Mouse (Mus musculus) liver (tissue): Measurements from ENCODE around the gene Mkks.
"Not testable (repeated sequence)": the region's sequence is repeated elsewhere in the genome, so short reads cannot be mapped to it uniquely, and the experiment has no call there.

Experiments used
- DNase-seq: peaks from one replicate; pipeline ENCODE4 v3.0.0-alpha.2; 2020; ENCODE audit warnings: mixed read lengths

Mkks gene

DNA sequence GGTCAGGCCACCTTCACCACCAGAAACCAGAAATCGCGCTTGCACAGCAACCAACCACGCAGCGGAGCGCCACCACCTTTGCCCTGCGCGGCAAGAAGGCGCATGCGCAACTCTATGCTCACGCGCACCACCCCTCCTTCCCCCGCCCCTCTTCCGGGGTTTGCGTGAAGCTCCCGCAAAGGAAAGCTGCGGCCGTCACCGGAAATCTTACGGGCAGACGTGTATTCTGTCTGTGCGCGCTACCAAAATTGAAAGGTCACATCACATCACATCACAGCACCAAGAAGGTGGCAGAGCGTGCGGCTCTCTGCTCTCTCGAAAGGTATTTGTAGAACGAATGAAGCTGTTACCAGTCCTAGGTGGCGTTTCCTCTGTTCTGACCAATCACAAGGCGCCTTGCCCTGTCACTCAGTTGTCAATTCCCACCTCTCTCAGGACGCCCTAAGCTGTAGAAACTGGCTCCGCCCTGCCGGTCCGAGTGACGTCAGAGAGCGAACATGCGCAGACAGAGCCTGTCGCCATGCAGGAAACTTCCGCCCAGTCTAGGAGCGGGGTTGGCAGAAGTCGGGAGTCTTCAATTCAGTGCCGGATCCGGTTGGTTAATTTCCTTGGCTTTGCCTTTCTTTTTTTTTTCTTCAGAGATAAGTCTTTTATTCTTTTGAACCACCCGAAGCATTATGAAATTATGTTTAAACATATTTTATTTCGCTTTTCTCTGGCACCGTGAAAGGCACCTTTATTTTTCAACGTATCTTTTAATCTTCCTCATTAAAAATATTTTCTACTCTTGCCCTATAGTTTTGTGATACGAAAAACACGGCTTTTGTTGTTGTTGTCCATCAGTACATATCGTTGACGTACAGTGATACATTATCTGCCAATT is at the start of gene Mkks, which contains the start of the genes Slx4ip and AL731706.1:
TSS of gene Mkks (minus strand) at position 322 of the 883 bp plus-strand sequence.
TSS of gene Slx4ip (plus strand) at position 151 of the 883 bp plus-strand sequence.
TSS of gene AL731706.1 (minus strand) at position 322 of the 883 bp plus-strand sequence.
- DNase-seq, result peak; percentile 99

DNA sequence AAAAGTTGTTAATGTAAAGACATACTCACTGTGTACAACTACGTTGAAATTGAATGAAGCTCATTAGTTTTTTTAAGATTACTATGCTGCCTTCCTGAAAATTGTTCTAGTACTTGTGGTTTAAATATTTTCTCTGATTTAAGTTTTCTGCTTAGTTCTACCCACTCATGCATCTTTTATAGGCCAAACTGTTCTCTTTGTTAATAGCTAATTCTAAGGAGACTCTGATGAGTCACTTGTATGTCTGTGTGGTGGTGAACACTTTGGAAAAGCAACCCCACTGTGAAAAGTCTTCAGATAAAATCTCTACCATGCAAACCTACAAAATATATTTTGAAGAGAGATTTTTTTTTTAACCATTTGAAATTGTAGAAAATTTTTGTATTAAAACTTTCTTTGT is 47.1 kb upstream of the Mkks start:
- DNase-seq, result no peak

DNA sequence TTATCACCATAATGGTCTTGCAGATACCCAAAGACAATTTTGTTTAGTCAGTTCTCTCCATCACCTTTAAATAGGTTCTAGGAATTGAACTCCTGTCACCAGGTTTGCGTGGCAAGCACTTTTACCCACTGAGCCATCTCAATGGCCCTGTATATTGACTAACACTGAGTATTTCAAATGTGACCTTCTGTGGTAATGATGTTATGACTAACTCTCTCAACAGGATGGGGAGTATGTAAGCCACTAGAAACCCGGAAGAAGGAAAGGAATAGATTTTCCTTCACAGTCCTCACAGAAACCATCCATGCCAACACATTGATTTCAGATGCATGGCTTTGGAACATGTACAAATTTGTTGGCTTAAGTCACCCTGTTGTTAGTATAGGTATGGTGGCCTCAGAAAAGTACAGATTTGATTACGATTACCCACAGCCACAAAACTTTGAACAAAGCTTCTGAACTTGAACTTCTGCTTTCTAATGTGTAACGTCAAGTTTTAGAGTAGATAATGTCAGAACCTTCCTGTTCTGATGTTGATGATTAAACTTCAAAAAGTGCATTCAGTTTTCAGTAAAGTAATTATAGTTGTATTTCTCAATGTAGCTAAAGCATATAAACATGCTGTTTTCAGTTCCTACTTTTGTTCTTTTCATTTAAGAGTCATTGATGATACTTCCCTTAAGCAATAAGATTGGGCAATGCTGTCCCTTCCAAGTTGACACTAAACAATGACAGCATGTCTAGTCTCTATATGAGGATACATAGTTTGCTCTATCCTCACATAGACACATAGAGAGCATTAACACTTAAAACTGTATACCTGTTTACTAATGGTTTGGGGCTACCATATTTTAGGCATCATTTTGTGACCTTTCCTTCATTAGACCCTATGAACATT is 45.5 kb upstream of the Mkks start:
- DNase-seq, result no peak

DNA sequence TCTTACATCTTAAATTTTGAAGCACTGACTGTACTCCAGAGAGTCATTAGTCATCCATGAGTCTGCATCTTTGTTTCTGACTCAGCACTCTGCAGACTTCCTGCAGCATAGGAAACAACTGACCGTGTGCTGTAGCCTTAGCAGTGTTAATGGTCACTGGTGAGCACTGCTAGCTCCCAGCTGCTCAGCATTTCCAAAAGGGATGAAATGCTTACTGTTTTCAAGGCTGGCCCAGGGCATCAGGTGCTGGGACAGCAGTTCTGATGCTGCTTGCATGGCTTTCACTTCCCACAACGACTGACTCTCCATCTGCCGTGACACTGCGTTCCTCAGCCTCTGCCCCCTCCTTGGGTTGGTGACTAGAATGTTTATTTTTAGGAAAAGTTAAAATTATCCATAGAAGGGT is 29.8 kb upstream of the Mkks start:
- DNase-seq, result peak; percentile 57

DNA sequence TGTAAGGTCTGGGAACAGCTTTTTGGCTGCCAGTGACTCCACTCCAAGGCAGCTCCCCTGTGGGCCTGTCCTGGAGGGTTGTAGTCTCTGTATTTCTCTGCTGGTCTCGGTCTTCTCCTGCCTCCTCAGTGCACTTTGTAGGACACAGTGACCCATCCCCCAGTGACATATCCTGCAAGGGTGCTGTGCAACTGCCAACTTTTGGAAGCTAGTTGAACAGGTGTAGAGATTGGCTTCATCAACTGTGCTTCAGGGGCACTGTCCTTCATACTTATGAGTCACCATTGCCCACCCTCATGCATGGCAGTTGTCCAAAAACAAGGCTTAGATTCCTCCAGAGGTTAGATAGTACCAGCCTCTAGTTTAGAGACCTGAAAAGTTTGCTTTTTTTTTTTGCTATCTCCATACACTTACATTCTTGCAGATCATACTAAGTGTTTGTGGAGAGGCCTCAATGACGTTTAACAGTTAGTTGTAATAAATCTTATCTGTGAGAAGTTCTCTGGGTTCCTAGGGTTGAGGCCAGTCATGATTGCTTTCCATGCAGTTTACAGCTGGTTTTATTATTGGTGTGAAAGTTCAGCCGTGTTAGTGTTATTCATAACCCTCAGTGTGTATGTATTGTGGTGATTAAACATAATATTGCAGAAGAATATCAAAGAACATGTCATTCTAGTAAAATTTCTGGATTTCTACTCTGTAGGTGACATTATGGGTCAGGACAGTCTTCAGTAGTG is 29.2 kb upstream of the Mkks start:
- DNase-seq, result no peak

DNA sequence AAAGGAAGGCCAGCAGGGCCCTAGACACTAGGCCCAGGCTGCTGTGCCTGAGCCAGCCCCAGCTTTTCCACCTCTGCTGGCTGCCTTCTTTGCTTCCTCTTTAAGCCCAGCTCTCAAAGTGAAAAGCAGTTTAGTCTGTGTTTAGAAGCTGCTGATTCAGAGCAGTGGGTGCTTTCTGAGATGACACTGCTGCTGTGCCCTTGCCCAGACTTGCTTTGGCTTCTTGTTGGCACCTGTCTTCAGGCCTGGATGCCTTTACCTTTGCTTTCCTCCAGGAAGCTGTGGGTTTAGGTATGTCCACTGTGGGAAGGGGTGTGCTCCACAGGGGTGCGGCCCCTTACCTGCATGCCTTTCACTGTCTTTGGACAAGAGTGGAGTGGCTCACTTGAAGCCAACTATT is 28.2 kb upstream of the Mkks start:
- no peak for DNase-seq

DNA sequence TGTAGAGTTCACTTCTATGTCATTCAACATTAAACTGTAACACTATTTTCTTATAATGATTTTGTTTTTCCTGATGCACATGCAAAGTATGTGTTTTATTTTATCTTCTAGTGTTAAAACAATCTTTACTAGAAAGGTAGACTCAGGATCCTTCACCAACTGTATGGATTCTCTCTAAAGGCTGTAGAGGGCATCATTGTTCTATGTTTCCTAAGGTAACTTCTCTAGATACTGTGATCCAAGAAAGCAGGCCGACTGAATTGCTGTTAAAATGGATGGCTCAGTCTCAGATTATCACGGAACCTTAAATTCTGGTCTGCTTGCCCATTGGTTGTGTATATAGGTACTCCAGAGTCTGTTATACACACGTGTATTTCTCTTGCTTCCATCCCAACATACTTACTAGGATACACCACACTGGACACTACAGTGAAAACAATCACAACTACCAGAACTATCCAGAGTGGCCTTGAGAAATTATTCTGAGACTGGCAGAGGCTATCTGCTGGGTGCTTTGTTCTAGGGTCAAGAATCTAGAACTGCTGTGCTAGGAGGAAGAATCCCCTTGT is 23.2 kb upstream of the Mkks start:
- DNase-seq, result no peak

DNA sequence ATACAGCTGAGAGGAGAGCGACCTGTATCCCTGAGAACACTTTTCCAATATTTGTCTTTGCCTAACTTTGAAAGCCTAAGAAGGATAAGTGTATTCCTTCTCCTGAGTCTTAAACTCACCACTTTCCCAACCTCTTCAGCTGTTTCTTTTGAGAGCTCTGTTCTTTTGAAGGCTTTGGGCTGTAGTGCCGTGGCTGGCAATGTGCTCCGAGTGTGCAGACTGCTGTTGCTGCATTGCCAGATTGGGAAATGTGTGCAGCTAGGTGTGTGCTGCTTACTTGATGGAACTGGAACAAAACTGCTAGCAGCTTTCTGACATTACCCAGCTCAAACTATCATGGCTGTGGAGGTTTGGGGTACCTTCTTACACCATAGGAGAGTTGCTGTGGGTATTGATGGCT is 21.8 kb upstream of the Mkks start:
- no peak for DNase-seq

DNA sequence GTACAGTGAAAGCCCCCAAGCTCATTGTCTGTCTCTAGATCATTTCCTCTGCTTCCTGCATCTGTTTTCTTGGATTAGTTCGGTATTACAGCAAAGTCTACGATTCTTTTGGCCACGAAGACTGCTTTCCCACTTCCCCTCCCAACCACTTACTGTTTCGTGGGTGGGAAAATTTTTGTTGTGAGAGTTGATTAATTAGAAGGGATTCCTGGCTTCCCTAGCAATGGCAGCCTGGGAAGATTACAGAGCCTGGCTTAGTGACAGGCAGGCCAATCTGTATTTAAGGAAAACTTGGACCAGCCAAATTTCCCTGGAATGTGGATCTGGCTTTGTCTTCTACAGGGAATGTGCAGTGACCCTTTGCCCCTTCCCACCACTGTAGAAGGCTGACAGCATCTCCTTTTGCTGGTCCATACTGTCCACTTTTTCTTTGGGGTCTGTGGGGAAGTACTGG is 20.8 kb upstream of the Mkks start:
- DNase-seq, result no peak

DNA sequence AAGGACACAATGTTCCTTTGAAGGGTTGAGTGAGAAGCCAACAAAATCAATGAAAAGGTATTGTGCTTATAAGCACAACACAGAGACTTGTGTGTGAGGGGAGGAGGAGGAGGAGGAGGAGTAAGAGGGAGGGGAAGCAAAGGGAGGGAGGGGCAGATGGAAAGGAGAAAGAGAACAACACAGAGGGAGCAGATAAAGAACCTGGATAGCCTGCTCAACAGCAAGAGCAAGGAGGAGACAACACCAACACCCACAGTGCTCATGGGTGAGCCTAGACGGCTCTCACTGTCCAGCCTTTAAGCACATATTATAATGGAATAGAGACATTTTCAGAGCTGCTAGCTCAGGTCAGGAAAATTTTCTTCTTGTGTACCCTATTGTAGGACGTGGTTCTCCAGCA is 18.1 kb upstream of the Mkks start:
- DNase-seq, result no peak

DNA sequence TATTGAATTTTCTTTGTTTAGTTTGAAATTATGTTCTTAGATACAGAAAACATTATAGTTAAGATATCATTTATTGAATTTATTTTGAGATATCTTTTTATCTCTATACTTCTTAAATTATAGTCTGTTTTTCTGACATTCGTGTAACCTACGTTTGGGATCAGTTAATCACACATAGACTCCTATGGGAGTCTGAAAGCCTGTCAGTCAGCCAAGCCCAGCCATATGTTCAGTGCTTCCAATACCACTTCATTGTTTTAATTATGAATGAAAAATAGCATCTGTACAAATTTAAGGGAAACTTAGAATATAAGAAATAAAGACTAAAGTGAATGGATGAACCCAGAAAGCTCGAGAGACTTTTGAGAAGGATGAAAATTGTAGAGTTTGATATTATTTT is 17.4 kb upstream of the Mkks start:
- no peak for DNase-seq

DNA sequence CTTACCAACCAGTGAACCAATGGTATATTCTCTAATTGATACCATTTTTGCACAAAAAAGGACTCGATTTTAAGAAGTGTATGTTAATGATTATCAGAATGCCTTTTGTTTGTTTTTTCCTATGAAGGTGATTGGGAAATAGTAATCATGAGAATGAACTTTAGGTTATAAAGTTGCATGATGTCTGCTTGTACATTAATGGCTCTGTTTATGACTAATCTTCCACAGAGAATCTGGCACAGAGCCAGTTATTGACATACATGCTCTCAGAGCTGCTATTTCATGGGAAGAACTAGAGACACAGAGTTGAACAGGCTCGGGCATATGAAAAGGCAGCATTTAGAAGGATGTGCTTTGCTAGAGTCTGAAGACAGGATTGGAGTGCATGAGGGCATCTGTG is 4.9 kb upstream of the Mkks start:
- no peak for DNase-seq

DNA sequence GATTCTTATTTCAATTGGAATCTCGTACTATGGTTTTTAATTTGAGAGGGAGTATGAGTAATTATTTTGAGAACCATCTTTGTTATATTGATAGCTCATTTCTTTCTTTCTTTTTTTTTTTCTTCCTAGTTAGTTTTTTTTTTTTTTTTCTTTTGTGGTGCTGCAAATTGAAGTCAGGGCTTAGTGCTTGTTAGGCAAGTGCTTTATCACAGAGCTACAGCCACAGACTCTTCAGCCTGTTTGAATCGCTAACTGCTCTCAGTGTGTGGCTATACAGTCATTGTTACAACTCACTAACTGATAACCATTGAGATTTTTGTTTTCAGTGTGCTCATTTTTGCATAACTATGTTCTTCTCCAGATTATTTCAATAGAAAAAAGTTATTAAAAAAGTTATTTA is 3.3 kb upstream of the Mkks start:
- DNase-seq, result no peak

DNA sequence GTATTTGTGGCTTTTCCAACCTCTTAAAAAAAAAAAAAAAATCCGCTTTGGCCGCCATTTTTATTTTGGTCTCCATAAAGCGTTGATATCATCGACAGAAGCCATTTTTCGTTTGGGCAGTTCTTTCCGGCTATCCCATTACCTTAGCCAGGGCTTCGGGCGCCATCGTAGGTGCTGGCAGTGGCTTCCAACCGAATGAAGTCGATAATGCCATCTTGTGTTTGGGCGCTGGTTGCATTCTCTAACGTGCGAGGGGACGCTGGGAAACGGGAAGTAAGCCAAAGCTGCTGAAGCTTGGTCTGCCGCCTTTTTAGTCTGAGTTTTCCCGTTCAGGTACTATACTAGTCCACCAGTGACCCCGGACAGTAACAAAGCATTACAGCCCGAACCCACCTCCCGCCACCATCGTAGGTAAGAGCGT is 772 bp upstream of the Mkks start:
- DNase-seq, result peak; percentile 93

DNA sequence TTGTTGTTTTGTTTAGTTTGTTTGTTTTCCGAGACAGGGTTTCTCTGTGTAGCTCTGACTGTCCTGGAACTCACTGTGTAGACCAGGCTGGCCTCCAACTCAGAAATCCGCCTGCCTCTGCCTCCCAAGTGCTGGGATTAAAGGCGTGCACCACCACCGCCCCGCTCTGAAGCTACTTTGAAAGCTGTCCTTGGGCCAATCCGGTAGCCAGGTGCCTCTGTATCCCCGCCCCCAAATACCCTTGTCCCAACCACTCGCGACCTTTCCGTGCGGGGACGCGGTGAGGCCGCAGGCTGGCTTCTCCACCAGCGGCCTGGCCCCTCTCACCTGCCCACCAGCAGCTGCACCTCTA is 497 bp downstream of the Mkks start:
- DNase-seq, result not testable (repeated sequence)

DNA sequence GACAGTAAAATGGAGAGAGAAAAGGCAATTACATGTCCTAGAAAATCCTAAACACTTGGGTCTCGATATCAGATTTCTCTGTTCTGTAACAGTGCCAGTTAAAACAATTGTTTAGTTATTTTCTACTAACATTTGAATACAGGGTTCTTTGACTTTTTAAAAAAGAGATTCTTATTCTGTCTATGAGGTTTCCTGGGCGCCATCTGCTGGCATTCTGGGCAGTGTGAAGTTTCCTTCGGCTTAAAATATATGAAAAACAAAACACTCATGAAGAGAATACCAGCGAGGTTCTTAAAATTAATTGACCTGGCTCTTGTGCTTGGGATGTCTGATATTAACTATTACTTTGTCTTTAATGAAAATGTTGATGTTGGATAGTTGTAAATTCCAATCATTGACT is 4.3 kb downstream of the Mkks start:
- DNase-seq, result peak; percentile 10

DNA sequence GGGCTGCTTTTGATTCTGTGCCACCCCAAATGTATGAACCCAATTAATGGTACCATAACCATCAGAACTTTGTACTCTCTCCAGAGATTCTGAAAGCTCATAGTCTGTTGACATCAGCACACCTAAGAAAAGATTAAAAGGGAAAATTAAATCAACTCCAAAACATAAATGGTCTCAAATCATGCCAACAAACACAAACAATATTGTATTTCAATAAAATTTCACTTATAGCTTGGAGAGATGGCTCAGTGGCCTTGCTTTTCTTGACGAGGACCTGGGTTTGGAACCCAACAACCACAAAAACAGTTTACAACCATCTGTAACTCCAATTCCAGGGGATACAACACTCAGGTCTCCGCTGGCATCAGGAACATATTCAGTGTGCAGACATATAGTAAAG is 5.6 kb downstream of the Mkks start, which contains the start of gene AL731706.2:
TSS of gene AL731706.2 (minus strand) at position 101 of the 400 bp plus-strand sequence.
- no peak for DNase-seq

DNA sequence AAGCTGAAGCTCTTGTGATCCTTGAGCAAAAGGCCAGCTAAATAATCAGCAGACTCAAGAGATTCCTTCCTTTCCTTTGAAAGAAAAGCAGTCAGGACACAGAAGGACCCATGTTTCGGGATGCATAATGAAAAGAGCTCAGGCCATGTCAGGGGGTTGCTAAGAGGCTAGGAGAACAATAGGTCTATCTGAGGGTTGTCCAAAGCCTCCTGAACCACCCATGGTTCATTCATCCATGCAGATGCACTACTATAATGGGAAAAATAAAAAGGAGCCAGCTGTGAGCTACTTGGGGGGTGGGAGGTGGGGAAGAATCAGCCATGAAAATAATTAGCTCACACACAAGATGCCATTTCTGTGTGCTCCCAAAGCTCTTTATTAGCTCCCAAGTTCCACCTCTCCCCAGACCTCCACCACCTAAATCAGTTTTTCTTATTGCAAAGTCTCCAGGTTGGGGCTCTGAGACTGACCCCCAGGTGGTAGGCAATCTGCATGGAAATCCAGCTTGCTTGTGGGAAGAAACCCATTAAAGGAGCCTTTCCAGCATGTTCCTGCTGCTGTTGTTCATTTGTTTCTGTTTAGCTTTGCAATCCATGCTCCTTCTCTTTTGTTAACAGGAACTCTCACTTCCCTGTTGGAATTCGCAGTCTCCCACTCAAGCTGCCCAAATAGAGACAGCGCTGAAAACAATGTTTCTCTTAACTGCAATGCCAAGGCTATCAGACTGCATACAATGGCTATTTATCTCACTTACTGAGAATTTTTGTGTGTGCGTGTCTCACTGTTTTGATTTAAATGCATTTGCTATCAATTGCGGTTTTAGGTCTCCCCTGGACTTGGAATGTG is 36.4 kb downstream of the Mkks start:
- no peak for DNase-seq

DNA sequence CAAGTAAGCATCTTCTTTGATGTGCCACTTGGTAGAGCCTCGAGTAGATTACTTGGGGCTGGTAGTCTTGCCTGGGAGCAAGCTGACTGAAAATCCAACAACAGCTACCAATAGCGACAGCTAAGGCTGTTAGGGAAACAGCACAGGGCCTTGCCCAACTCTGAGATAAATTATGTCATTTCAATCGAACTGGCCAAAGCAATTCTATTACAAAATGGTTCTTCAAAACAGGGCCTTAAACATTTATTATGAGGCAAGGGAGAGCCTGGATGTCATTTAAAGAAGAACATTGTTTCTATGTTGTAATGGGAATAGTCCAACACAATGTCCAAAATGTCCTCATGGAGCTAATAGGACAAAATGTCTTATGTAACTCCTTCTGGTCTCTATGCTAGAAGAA is 40.8 kb downstream of the Mkks start:
- DNase-seq, result no peak

DNA sequence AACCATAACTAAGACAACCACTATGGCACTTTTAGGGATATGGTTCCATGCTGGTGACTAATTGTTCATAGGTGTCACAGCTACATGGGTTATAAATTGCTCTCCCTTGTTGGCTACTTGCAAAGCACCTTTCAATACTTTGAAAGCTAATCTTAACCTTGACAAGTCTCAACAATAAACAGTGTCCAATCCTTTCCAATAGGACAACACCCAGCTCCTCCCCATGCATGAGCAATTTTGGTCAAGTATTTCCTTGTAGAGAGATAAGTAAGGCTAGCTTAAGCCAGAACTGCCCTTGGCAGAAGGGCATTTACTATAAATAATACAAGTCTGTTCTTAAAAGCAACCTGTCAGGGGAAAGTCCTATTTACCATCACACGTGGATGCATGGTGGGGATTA is 53.2 kb downstream of the Mkks start:
- no peak for DNase-seq

DNA sequence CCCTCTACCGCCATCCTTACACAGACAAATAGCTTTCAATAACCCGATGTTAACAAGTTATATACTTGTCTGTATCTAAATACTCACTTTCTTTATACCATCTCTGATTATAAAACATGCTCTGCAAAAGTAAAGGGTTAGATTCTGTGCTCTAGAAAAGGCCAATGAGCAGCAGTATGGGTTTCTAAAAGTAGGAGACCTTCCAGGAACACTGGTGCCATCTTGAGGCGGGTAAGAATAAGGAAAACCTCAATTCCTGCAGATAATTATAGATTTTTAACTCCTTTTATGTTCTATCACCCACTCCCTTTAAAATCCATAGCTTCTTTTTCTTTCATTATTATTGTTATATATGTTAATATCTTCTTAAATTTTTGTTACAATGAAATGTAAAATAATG is 55.3 kb downstream of the Mkks start:
- no peak for DNase-seq

DNA sequence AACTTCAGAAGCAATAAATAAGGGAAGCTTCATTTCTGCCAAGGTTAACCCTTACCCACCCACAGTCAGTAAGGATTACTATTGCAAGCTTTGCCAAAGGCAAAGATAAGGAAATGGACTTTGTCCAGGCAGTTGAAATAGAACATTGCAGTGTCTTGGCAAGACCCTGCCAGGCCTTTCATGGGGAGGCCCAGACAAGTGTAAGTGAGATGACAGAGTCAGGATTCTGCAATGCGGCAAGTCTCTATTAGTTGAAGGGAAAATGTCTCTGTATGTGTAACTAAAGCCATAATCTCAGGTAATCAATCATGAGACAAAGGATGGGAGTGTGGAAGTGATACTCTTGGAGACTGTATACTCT is 56.5 kb downstream of the Mkks start:
- no peak for DNase-seq
